Mouse (Mus musculus) left cerebral cortex, adult 18-20 months (tissue): Measurements from ENCODE around the gene Dnmt3a. TPM values are rescaled to one million over a fixed set of nuclear protein-coding genes. Genes with fewer than 3 reads are reported as not detected.

Experiments used
- DNase-seq, 2 experiments: peaks; one replicate each; pipeline ENCODE4 v3.0.0; 2021 to 2022; ENCODE audit warnings: low spot score in 2 of 2, mixed read lengths in 1 of 2
- total RNA-seq, 2 experiments: library from RNA; stranded (reverse); gene quantifications; 2 replicates each; pipeline ENCODE4 v1.2.3; 2021

The Dnmt3a gene
- total RNA-seq, 2 experiments from 2014 or later, result 86.7 to 94.0 TPM

- peak; percentile 81 to 83 for DNase-seq
Measured at GRCm38 (mm10) chr12:3817033-3817432, 11.2 kb downstream of the Dnmt3a start.

- DNase-seq, result no peak
Measured at GRCm38 (mm10) chr12:3817566-3817965, 11.8 kb downstream of the Dnmt3a start.

GRCm38 (mm10) chr12:3819899-3820298 lies 14.1 kb downstream of the Dnmt3a start:
- DNase-seq, result no peak

GRCm38 (mm10) chr12:3823408-3823807 lies 17.6 kb downstream of the Dnmt3a start:
- peak; percentile 48 to 71 for DNase-seq

- DNase-seq, result no peak
Measured at GRCm38 (mm10) chr12:3824906-3825713, 19.3 kb downstream of the Dnmt3a start.

GRCm38 (mm10) chr12:3825714-3826080 lies 19.9 kb downstream of the Dnmt3a start:
- DNase-seq, result no peak

- DNase-seq, result no peak
Measured at GRCm38 (mm10) chr12:3827771-3828170, 22.0 kb downstream of the Dnmt3a start.

GRCm38 (mm10) chr12:3833059-3833760 lies 27.4 kb downstream of the Dnmt3a start:
- DNase-seq, result no peak

- DNase-seq, result peak; percentile 68 to 69
Measured at GRCm38 (mm10) chr12:3833851-3834273, 28.1 kb downstream of the Dnmt3a start.

- DNase-seq, result no peak
Measured at GRCm38 (mm10) chr12:3834373-3835314, 28.8 kb downstream of the Dnmt3a start.

GRCm38 (mm10) chr12:3835576-3835975 lies 29.8 kb downstream of the Dnmt3a start:
- DNase-seq, result no peak

- DNase-seq, result no peak
Measured at GRCm38 (mm10) chr12:3837081-3837832, 31.4 kb downstream of the Dnmt3a start.

GRCm38 (mm10) chr12:3838009-3838408 lies 32.2 kb downstream of the Dnmt3a start:
- DNase-seq, result no peak

GRCm38 (mm10) chr12:3839662-3840061 lies 33.9 kb downstream of the Dnmt3a start:
- no peak for DNase-seq

GRCm38 (mm10) chr12:3841121-3841520 lies 35.3 kb downstream of the Dnmt3a start:
- no peak for DNase-seq

- no peak for DNase-seq
Measured at GRCm38 (mm10) chr12:3842843-3843242, 37.0 kb downstream of the Dnmt3a start.

GRCm38 (mm10) chr12:3843371-3843861 lies 37.6 kb downstream of the Dnmt3a start:
- DNase-seq, result no peak

- DNase-seq, result no peak
Measured at GRCm38 (mm10) chr12:3843918-3844317, 38.1 kb downstream of the Dnmt3a start.

GRCm38 (mm10) chr12:3844335-3844734 lies 38.5 kb downstream of the Dnmt3a start:
- no peak for DNase-seq

GRCm38 (mm10) chr12:3849481-3849880 lies 43.7 kb downstream of the Dnmt3a start:
- DNase-seq, result no peak
